Mouse (Mus musculus): ENCODE results near the gene H2-Q6. TPM values are rescaled to one million over a fixed set of nuclear protein-coding genes. Genes with fewer than 3 reads are reported as not detected.
"Not testable (repeated sequence)": the region's sequence is repeated elsewhere in the genome, so short reads cannot be mapped to it uniquely, and the experiment has no call there.

The H2-Q6 gene
- total RNA-seq, 2 experiments from 2014 or later = not detected

DNA sequence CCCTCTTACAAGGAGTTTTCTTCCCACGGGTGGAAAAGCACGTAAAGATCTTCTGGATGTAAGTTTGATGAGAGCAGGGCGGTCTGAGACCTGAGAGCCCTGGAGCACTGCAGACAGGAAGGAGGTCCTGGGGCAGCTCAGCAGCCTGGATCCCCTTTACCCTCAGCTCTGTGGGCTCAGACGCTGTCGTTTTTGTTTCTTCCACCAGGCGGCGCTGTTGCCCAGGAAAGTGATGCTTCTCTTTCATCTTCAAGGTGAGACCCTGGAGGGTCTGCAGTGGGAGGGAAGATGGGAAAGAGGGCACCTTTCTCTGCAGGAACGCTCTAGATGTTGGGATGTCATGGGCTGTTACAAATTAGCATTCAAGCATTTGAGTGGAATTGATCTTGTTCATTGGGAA, 10.2 kb downstream of the H2-Q6 start:
- DNase-seq = not testable (repeated sequence)

DNA sequence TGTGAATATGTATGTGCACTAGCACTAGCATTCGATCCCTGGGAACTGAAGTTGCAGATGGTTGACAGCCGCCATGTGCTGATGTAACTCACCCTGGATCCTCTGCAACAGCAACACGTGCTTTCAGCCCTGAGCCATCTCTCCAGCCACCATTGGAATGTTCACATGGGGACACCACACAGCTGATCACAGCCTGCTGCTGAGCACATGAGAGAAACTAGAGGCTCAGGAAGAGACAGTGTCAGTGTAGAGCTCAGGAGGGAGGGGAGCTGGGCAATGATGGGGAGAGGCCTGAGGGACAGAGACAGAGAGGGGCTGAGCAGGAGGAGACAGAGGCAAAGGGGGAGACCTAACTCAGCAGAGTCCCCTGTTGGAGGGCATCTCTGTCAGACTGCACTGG, 10.9 kb downstream of the H2-Q6 start:
- DNase-seq = not testable (repeated sequence)

DNA sequence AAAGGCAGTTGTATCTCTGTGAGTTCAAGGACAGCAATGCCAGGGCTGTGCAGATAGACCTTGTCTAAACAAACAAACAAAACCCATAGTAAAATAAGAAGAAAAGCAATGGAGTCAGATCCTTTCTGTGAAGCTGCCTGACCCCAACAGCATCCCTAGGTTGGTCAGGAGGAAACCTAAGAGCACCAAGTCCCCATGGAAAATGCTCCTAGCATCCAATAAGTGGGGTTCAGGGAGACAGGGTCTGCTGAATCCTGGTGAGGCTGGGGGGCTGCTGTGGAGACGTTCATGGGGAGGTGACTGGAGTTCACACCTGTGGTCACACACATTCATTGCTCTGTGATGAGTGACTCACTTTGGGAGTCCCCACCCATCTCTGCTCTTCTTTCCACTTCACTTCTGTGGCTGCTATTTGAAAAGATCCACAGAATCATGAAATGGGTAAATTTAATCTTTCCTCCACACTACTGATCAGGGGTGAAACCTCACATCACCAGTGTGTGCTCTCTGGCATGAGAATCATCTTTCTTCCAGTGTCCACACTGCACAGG, 12.8 kb downstream of the H2-Q6 start:
- not testable (repeated sequence) for DNase-seq

DNA sequence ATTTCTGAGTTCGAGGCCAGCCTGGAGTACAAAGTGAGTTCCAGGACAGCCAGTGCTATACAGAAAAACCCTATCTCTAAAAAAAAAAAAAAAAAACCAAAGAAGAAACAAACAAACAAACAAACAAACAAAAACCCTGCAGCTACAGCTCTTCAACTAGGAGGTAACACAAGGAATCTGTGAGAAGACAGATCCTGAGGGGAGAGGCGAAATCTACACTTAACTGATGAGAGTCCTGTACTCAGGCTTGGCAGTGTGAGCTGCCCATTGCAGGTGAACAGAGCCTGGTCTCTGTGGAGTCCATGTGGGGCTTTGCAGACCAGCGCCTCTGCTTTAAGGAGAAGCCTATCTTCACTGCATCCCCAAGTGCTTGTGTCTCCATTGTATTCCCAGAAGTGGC, 13.7 kb downstream of the H2-Q6 start:
- not testable (repeated sequence) for DNase-seq

DNA sequence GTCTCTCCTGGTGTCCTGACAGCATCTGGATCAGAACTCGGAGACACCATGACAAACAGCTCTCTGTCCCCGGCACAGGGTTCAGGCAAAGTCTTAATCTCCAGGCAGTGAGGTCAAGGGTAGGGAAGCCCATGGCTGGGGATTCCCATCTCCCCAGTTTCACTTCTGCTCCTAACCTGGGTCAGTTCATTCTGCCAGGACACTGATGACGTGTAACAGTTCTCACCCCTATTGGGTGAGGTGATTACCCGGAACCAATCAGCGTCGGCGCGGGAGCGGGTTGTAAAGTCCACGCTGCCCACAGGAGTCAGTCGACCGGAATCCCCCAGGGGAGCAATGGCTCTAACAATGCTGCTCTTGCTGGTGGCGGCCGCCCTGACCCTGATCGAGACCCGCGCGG, 14.2 kb downstream of the H2-Q6 start, which contains the start of gene H2-Q7:
Gene H2-Q7 (plus strand): TSS at position 271 of the 400 bp plus-strand sequence.
- peak; percentile 55 for DNase-seq

DNA sequence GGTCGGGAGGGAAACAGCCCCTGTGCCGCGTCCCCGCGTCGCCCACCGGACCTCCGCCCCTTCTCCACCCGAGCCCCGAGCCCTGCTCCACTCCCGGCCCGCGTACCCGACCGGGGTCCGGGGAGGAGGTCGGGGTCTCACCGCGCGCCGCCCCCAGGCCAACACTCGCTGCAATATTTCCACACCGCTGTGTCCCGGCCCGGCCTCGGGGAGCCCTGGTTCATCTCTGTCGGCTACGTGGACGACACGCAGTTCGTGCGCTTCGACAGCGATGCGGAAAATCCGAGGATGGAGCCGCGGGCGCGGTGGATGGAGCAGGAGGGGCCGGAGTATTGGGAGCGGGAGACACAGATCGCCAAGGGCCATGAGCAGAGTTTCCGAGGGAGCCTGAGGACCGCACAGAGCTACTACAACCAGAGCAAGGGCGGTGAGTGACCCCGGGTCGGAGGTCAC, 14.7 kb downstream of the H2-Q6 start:
- DNase-seq = not testable (repeated sequence)

DNA sequence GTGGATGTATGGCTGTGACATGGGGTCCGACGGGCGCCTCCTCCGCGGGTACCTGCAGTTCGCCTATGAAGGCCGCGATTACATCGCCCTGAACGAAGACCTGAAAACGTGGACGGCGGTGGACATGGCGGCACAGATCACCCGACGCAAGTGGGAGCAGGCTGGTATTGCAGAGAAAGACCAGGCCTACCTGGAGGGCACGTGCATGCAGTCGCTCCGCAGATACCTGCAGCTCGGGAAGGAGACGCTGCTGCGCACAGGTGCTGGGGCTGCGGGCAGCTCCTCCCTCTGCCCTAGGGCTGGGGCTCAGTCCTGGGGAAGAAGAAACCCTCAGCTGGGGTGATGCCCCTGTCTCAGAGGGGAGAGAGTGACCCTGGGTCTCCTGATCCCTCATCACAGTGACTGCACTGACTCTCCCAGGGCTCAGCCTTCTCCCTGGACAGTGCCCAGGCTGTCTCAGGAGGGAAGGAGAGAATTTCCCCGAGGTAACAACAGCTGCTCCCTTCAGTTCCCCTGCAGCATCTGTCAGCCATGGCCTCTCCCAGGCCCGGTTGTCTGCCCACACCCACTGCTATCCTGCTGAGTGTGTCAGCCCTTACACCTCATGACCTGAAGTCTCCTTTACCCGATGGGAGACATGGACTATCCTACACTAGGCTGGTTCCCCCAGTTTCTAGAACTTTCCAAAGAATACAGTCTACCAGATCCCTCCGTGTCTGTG, 15.4 kb downstream of the H2-Q6 start:
- DNase-seq = not testable (repeated sequence)

DNA sequence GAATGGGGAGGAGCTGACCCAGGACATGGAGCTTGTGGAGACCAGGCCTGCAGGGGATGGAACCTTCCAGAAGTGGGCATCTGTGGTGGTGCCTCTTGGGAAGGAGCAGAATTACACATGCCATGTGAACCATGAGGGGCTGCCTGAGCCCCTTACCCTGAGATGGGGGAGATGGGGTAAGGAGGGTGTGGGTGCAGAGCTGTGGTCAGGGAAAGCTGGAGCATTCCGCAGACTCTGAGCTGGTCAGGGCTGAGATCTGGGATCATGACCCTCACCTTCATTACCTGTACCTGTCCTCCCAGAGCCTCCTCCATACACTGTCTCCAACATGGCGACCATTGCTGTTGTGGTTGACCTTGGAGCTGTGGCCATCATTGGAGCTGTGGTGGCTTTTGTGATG, 17.7 kb downstream of the H2-Q6 start:
- DNase-seq = not testable (repeated sequence)

- not testable (repeated sequence) for DNase-seq
Observed at GRCm38 (mm10) chr17:35444510-35444909, 19.9 kb downstream of the H2-Q6 start.

DNA sequence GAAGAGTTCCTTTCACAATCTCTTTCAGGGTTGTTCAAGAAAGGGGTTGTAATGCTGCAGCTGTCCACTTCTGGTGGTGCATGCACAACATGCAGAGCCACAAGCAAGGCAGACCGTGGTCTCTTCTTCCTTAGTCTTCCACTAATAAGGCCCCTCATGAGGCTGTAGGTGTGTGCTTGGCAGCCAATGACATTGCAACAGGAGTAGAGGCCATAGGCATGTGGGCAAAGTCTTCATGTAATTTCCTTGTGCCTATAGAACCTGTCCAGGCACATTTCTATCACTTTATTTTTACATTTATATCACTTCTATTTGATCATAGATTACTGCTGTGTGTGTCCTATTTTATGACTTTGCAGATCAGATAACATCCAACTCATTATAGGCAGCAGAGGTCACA, 33.6 kb downstream of the H2-Q6 start:
- not testable (repeated sequence) for DNase-seq

- DNase-seq = not testable (repeated sequence)
Observed at GRCm38 (mm10) chr17:35460513-35461341, 36.1 kb downstream of the H2-Q6 start.

DNA sequence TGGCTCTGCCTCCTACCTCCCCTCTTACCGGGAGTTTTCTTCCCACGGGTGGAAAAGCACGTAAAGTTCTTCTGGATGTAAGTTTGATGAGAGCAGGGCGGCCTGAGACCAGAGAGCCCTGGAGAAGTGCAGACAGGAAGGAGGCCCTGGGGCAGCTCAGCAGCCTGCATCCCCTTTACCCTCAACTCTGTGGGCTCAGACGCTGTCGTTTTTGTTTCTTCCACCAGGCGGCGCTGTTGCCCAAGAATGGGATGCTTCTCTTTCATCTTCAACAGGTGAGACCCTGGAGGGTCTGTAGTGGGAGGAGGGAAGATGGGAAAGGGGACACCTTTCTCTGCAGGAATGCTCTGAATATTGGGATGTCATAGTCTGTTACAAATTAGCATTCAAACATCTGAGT, 41.0 kb downstream of the H2-Q6 start:
- not testable (repeated sequence) for DNase-seq

- DNase-seq = not testable (repeated sequence)
Observed at GRCm38 (mm10) chr17:35468936-35469335, 44.3 kb downstream of the H2-Q6 start.

DNA sequence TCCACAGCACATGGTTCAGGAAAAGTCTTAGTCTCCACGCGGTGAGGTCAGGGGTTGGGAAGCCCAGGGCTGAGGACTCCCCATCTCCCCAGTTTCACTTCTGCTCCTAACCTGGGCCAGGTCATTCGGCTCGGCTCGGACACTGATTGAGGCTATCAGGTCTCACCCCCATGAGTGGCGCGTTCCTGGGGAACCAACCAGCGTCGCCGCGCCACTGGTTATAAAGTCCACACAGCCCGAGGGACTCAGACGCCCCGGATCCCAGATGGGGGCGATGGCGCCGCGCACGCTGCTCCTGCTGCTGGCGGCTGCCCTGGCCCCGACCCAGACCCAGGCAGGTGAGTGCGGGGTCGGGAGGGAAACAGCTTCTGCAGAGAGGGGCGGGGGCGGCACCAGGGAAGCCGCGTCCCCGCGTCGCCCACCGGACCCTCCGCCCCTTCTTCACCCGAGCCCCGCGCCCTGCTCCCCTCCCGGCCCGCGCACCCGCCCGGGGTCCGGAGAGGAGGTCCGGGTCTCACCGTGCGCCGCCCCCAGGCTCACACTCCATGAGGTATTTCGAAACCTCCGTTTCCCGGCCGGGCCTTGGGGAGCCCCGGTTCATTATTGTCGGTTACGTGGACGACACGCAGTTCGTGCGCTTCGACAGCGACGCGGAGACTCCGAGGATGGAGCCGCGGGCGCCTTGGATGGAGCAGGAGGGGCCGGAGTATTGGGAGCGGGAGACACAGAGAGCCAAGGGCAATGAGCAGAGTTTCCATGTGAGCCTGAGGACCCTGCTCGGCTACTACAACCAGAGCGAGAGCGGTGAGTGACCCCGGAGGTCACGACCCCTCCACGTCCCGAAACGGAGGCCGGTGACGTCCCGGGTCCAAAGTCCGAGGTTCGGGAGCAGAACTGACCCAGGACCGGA, 45.4 kb downstream of the H2-Q6 start, which contains the start of gene H2-Q10:
Gene H2-Q10 (plus strand): TSS at position 248 of the 910 bp plus-strand sequence.
- DNase-seq = no peak

Other genes with a start within 250 kb of the H2-Q6 start
- gene Aif1, start 248.8 kb upstream of the H2-Q6 start, total RNA-seq (2021) = 1 to 10 TPM in 1 of 2 experiments, under 1 TPM in 1; 0.97 to 1.4 TPM
- under 1 TPM in 1 of 2 experiments, not detected in 1; 0.78 TPM for gene Lst1, start 236.4 kb upstream of the H2-Q6 start, total RNA-seq (2021)
- not detected for gene Ltb, start 230.4 kb upstream of the H2-Q6 start, total RNA-seq (2021)
- gene Tnf, start 222.8 kb upstream of the H2-Q6 start, total RNA-seq (2021) = under 1 TPM in 1 of 2 experiments, not detected in 1; 0.18 TPM
- gene Lta, start 219.5 kb upstream of the H2-Q6 start, total RNA-seq (2021) = under 1 TPM in 1 of 2 experiments, not detected in 1; 0.32 TPM
- under 1 TPM in 1 of 2 experiments, not detected in 1; 0.70 TPM for gene Gm16181, start 204.0 kb upstream of the H2-Q6 start, total RNA-seq (2021)
- gene Atp6v1g2, start 191.2 kb upstream of the H2-Q6 start, total RNA-seq (2021) = 1 to 10 TPM; 1.9 to 2.3 TPM
- gene Nfkbil1, start 189.1 kb upstream of the H2-Q6 start, total RNA-seq (2021) = 1 to 10 TPM; 5.6 to 6.8 TPM
- 10 to 100 TPM; 71.5 to 79.1 TPM for gene Ddx39b, start 183.1 kb upstream of the H2-Q6 start, total RNA-seq (2021)
- 10 to 100 TPM; 30.2 to 57.3 TPM for gene H2-D1, start 162.1 kb upstream of the H2-Q6 start, total RNA-seq (2021)
- under 1 TPM; 0.20 to 0.86 TPM for gene H2-Q1, start 104.4 kb upstream of the H2-Q6 start, total RNA-seq (2021)
- under 1 TPM; 0.36 to 0.78 TPM for gene H2-Q2, start 82.6 kb upstream of the H2-Q6 start, total RNA-seq (2021)
- gene H2-Q4, start 45.2 kb upstream of the H2-Q6 start, total RNA-seq (2021) = 1 to 10 TPM; 2.2 to 3.9 TPM
- under 1 TPM; 0.38 to 0.70 TPM for gene H2-Q7, start 14.3 kb downstream of the H2-Q6 start, total RNA-seq (2021)
- 1 to 10 TPM in 1 of 2 experiments, under 1 TPM in 1; 0.15 to 1.3 TPM for gene H2-Q10, start 45.2 kb downstream of the H2-Q6 start, total RNA-seq (2021)
- under 1 TPM in 1 of 2 experiments, not detected in 1; 0.27 TPM for gene Pou5f1, start 81.2 kb downstream of the H2-Q6 start, total RNA-seq (2021)
- gene Tcf19, start 92.0 kb downstream of the H2-Q6 start, total RNA-seq (2021) = 1 to 10 TPM; 1.5 to 2.9 TPM
- 1 to 10 TPM; 2.5 to 2.7 TPM for gene Cchcr1, start 92.2 kb downstream of the H2-Q6 start, total RNA-seq (2021)
- gene Psors1c2, start 108.4 kb downstream of the H2-Q6 start, total RNA-seq (2021) = not detected
- gene Cdsn, start 127.3 kb downstream of the H2-Q6 start, total RNA-seq (2021) = under 1 TPM in 1 of 2 experiments, not detected in 1; 0.91 TPM
- not detected for gene 2300002M23Rik, start 142.6 kb downstream of the H2-Q6 start, total RNA-seq (2021)
- gene Sfta2, start 176.7 kb downstream of the H2-Q6 start, total RNA-seq (2021) = not detected
- not detected for gene Gm9573, start 201.8 kb downstream of the H2-Q6 start, total RNA-seq (2021)
- gene Mucl3, start 218.8 kb downstream of the H2-Q6 start, total RNA-seq (2021) = not detected
- 10 to 100 TPM in 1 of 2 experiments, 1 to 10 TPM in 1; 9.9 to 14.7 TPM for gene Vars2, start 242.7 kb downstream of the H2-Q6 start, total RNA-seq (2021)
- 10 to 100 TPM; 14.7 to 15.3 TPM for gene Gtf2h4, start 248.9 kb downstream of the H2-Q6 start, total RNA-seq (2021)